Mouse (Mus musculus): ENCODE data around the gene Lce1k.
"Not testable (repeated sequence)": the region's sequence is repeated elsewhere in the genome, so short reads cannot be mapped to it uniquely, and the experiment has no call there.

Gene Lce1k

DNA sequence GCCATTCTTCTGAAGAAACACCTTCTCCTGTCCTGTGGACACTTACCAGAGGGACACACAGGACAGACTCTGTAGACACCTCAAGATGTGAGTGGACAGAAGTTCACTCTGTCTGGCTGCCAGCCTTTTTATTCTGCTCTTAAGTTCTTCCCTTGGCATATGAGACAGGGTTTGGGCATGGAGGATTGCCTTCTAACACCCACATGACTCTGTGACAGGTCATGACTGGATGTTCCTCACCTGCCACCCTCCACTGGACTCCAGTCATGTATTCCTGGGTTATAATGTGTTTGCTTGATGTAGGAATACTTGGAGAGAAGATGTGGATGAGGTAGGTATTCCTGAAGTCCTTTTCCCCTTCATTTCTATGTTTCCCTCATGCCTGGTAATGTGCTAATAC lies at the start of gene Lce1k:
Gene Lce1k (minus strand): TSS at position 101 of the 400 bp plus-strand sequence.
- DNase-seq = no peak

DNA sequence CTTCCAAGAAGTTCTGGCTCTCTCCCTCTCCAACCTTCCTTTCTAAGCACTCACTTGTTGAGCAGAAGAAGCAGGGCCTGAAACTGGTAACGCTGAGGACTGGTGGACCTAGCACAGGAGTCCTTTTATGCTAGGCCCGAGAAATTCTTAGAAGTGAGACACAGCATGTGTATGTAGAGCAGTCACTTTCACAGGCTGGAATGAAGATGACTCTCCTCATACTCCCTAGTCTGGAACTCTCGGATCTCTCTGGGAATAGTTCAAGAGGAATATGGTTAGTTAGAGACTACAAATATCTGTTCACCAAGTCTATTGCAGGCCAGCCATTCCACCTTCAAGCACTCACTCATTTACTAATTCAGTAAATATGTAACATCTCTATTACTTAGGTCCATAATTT lies 43.5 kb upstream of the Lce1k start, which contains the start of gene Lce1l:
Gene Lce1l (minus strand): TSS at position 101 of the 400 bp plus-strand sequence.
- DNase-seq = no peak

GRCm38 (mm10) chr3:92827108-92827507 lies 19.4 kb upstream of the Lce1k start, which contains the start of gene Kprp:
Gene Kprp (minus strand): TSS chr3:92827247.
- no peak for DNase-seq

DNA sequence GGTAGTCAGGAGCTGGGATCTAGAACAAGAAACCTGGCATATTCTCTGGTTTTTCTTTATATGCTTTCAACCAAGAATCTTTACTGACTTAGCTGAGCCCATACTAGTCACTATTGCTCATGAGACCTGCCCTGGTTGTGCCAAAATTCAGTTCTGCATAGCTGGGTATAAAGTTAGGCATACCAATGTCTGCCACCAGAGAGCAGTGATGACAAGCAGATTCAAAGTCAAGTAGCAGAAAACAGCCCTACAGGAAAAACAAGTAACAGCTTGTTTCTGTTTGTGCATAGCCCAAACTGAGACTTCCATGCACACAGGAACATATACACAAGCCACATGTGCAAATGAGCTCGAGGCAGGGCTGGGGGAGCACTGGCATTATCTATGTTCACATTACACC lies 18.1 kb upstream of the Lce1k start:
- DNase-seq = no peak

DNA sequence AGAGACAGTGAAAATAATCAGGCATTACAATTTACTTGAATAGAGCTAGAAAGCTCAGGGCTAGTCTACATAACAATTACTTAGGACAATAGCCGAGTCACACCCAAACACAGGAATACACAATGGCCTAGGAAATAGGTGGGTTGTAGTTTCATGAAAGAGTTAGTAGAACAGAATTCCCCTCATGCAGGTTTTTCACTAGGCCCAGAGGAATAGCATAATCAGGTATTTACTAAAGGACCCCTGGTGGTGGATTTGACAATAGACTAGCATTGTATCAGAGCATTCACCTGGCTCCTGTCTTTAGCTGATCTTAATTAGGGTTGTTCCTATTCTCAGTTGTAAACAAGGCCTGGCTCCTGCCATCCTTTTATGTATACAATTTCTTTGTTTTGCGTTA lies 8.3 kb upstream of the Lce1k start:
- DNase-seq = not testable (repeated sequence)

DNA sequence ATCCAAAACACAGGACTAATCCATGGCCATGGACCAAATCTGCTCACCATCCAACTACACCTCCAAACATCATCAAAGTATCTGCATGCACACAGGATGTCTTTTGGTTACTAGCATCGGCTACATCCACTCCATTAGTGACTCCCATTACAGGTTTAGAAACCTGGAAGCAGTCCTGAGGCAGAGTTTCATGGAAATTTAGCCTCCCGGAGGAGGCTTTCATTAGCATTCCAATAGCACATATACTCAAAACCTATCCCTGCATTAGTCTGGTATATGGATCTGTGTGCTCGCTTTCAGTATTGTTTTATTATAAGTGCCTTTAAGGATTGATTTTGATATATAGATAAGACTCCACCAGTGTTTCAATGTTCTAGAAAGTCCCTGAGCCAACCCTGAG lies 7.9 kb upstream of the Lce1k start:
- DNase-seq = no peak

DNA sequence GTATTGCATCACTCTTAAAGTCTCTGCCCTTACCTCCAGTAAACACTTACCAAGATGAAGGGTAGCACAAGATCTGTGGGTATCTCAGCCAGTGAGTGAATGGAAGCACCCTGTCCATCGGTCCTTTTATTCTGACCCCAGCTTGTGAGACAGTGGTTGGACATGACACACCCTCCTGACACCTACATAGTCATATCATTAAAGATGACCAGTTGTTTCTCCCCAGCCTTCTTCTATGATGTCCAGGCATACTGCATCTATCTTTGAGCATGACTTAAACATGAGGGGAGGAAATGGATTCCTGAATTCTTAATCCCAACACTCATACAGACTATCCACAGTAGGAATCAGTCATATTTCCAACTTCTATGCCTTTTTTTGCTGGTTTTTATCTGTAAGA lies 17.3 kb downstream of the Lce1k start, which contains the start of gene Lce1j:
Gene Lce1j (minus strand): TSS at position 101 of the 400 bp plus-strand sequence.
- DNase-seq = no peak

DNA sequence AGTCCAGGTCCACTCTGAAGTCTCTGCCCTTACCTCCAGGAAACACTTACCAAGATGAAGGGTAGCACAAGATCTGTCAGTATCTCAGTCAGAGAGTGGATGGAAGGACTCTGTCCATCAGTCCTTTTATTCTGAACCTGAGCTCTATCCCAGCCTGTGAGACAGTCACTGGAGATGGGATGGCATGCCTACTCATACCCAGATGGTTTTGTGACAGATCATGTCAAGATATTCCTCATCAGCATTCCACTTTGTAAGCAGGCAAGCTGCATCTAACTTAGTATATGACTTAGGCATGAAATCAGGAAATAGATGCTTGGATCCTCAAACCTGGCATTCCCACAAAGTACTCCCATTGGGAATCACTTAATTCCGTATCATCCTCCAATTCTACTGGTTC lies 28.9 kb downstream of the Lce1k start, which contains the start of gene Lce1i:
Gene Lce1i (minus strand): TSS at position 101 of the 400 bp plus-strand sequence.
- DNase-seq = no peak

DNA sequence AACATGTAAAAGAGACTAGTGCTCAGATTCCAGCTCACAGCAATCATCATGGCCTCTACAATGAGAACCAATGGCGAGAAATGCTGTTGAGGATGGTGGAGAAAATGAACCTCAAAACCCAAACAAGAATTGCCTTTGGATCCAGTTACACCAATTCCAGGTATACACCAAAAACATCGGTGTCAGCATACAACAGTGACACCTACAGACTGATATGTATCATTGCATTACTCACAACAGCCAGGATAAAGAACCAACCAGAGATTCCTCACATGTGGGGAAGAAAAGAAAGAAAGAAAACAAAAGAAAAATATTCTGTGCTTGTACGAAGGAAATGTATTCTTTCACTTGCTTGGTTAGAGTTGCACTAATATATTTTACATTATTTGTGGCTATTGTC lies 36.1 kb downstream of the Lce1k start:
- no peak for DNase-seq

DNA sequence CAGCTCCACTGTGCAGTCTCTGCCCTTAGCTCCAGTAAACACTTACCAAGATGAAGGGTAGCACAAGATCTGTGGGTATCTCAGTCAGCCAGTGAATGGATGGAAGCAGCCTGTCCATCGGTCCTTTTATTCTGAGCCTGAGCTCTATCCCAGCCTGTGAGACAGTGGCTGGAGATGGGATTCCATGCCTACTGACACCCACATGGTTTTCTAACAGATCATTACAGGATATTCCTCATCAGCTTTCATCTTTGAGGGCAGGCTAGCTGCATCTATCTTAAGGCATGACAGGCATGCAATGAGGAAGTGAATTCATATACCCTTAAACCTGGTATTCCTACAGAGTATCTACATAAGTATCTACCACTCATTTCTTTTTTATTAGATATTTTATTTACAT lies 42.7 kb downstream of the Lce1k start, which contains the start of gene Lce1h:
Gene Lce1h (minus strand): TSS at position 101 of the 400 bp plus-strand sequence.
- no peak for DNase-seq

All from kidney, adult 11 months (tissue).